Mouse (Mus musculus) heart, embryonic 13.5 days (tissue): ENCODE data around the gene G3bp2. TPM values are rescaled to one million over a fixed set of nuclear protein-coding genes. Genes with fewer than 3 reads are reported as not detected.

ENCODE experiments used
- ATAC-seq: fragments of 200-750 bp; cut with Nextera tagmentation; 2 replicates; pipeline ENCODE4 v1.8.0; 2017; ENCODE audit warnings: moderate TSS enrichment; ENCODE audit not compliant: insufficient number of reproducible peaks, low FRiP score, low TSS enrichment; ENCODE audit errors: extremely low read depth
- H3K27ac ChIP-seq: fragments of 300-500 bp; sonication (generic); replicated peaks from 2 replicates; pipeline ENCODE4 v1.5.1; 2015; ENCODE audit warnings: moderate library complexity, mild to moderate bottlenecking, inconsistent platforms
- H3K27me3 ChIP-seq: fragments of 300-500 bp; sonication (generic); replicated peaks from 2 replicates; pipeline ENCODE4 v1.6.1; 2015; ENCODE audit warnings: mild to moderate bottlenecking, inconsistent platforms
- H3K36me3 ChIP-seq: fragments of 300-500 bp; sonication (generic); 2 replicates; pipeline ENCODE4 v1.6.1; 2015; ENCODE audit warnings: mild to moderate bottlenecking, inconsistent platforms
- H3K4me1 ChIP-seq: fragments of 300-500 bp; sonication (generic); 2 replicates; pipeline ENCODE4 v1.6.1; 2015; ENCODE audit warnings: inconsistent platforms
- H3K4me2 ChIP-seq: fragments of 300-500 bp; sonication (generic); 2 replicates; pipeline ENCODE4 v1.6.1; 2015; ENCODE audit warnings: inconsistent platforms, mild to moderate bottlenecking, moderate library complexity
- H3K4me3 ChIP-seq: fragments of 300-500 bp; sonication (generic); 2 replicates; pipeline ENCODE4 v1.5.1; 2015; ENCODE audit warnings: moderate library complexity, mild to moderate bottlenecking, inconsistent platforms
- H3K9ac ChIP-seq: fragments of 300-500 bp; sonication (generic); 2 replicates; pipeline ENCODE4 v1.6.1; 2015; ENCODE audit warnings: inconsistent platforms, mild to moderate bottlenecking, moderate library complexity
- H3K9me3 ChIP-seq: fragments of 300-500 bp; sonication (generic); 2 replicates; pipeline ENCODE4 v1.6.1; 2016; ENCODE audit warnings: inconsistent platforms
- WGBS: fragments of 180-500 bp; shearing (Covaris S2); methylation state at CpG from one replicate; pipeline ENCODE4 v1.1.7; 2015; ENCODE audit warnings: mixed read lengths; 5-methylcytosine and 5-hydroxymethylcytosine counted together
- polyA plus RNA-seq: library from polyadenylated mRNA; unstranded; fragments of >200 nt; fragmentation: Nextera tagmentation; extraction: Ambion mirVana; gene quantifications from 2 replicates; pipeline ENCODE4 v1.2.1, GENCODE M21; 2015

Gene G3bp2
- polyA plus RNA-seq, 1 experiment from 2014 or later, result 132 TPM

GRCm38 (mm10) chr5:92101601-92102000 is 18.1 kb upstream of the G3bp2 start:
- H3K4me2 ChIP-seq, result no peak overlapping the region
- ATAC-seq, result no peak
- peaks cover 28% of the 10 kb centered on the region for H3K4me1 ChIP-seq
- H3K9ac ChIP-seq, result no peak overlapping the region
- no peaks in the 10 kb centered on the region for H3K36me3 ChIP-seq
- H3K27ac ChIP-seq, result no peak overlapping the region
- H3K4me3 ChIP-seq, result no peak overlapping the region
- no peaks in the 10 kb centered on the region for H3K9me3 ChIP-seq
- H3K27me3 ChIP-seq, result no peaks in the 10 kb centered on the region
- WGBS, result 72% methylated on average over 8 of the region's 8 CpGs

GRCm38 (mm10) chr5:92098351-92099109 is 15.0 kb upstream of the G3bp2 start:
- no peak overlapping the region for H3K9ac ChIP-seq
- no peak overlapping the region for H3K4me2 ChIP-seq
- no peaks in the 10 kb centered on the region for H3K27me3 ChIP-seq
- peaks cover 18% of the 10 kb centered on the region for H3K4me1 ChIP-seq
- no peak overlapping the region for H3K27ac ChIP-seq
- no peak overlapping the region for H3K4me3 ChIP-seq
- no peaks in the 10 kb centered on the region for H3K9me3 ChIP-seq
- WGBS, result 66% methylated on average over 13 of the region's 13 CpGs
- no peaks in the 10 kb centered on the region for H3K36me3 ChIP-seq
- no peak for ATAC-seq

- Histone ChIP-seq H3K36me3 (no peaks in the 10 kb centered on the region), H3K27ac (no peak overlapping the region), H3K9me3 (no peaks in the 10 kb centered on the region), H3K4me3 (no peak overlapping the region), H3K9ac (no peak overlapping the region), H3K4me1 (peaks cover 10% of the 10 kb centered on the region), H3K27me3 (no peaks in the 10 kb centered on the region), H3K4me2 (no peak overlapping the region)
- no peak for ATAC-seq
- WGBS, result 90% methylated on average over 4 of the region's 4 CpGs
Observed at GRCm38 (mm10) chr5:92097779-92098178, 14.3 kb upstream of the G3bp2 start.

- peaks cover 3% of the 10 kb centered on the region; the same call in 1 of the 2 replicates for H3K4me1 ChIP-seq
- no peak overlapping the region for H3K9ac ChIP-seq
- no peaks in the 10 kb centered on the region for H3K36me3 ChIP-seq
- no peak overlapping the region for H3K4me2 ChIP-seq
- ATAC-seq, result no peak
- no peak overlapping the region for H3K27ac ChIP-seq
- 80% methylated on average over 6 of the region's 6 CpGs for WGBS
- H3K9me3 ChIP-seq, result no peaks in the 10 kb centered on the region
- H3K4me3 ChIP-seq, result no peak overlapping the region
- H3K27me3 ChIP-seq, result no peaks in the 10 kb centered on the region
Observed at GRCm38 (mm10) chr5:92096786-92097185, 13.3 kb upstream of the G3bp2 start.

GRCm38 (mm10) chr5:92094062-92094415 is 10.5 kb upstream of the G3bp2 start:
- no peak overlapping the region for H3K9ac ChIP-seq
- H3K4me1 ChIP-seq, result no peaks in the 10 kb centered on the region
- H3K4me3 ChIP-seq, result no peak overlapping the region
- no peak overlapping the region for H3K27ac ChIP-seq
- H3K36me3 ChIP-seq, result no peaks in the 10 kb centered on the region
- H3K9me3 ChIP-seq, result no peaks in the 10 kb centered on the region
- H3K4me2 ChIP-seq, result no peak overlapping the region
- WGBS, result 78% methylated on average over 3 of the region's 3 CpGs
- H3K27me3 ChIP-seq, result no peaks in the 10 kb centered on the region
- ATAC-seq, result no peak

GRCm38 (mm10) chr5:92093263-92094061 is 9.9 kb upstream of the G3bp2 start:
- ATAC-seq, result no peak
- 68% methylated on average over 15 of the region's 15 CpGs for WGBS
- no peaks in the 10 kb centered on the region for H3K36me3 ChIP-seq
- H3K9me3 ChIP-seq, result no peaks in the 10 kb centered on the region
- no peak overlapping the region for H3K9ac ChIP-seq
- H3K4me1 ChIP-seq, result no peaks in the 10 kb centered on the region
- H3K27me3 ChIP-seq, result no peaks in the 10 kb centered on the region
- no peak overlapping the region for H3K4me3 ChIP-seq
- no peak overlapping the region for H3K4me2 ChIP-seq
- no peak overlapping the region for H3K27ac ChIP-seq

- WGBS, result 82% methylated on average over 4 of the region's 4 CpGs
- Histone ChIP-seq H3K27ac (no peak overlapping the region), H3K9ac (no peak overlapping the region), H3K4me1 (peaks cover 5% of the 10 kb centered on the region; the same call in 1 of the 2 replicates), H3K27me3 (no peaks in the 10 kb centered on the region), H3K4me3 (no peak overlapping the region), H3K4me2 (no peak overlapping the region), H3K9me3 (no peaks in the 10 kb centered on the region; the same call in 1 of the 2 replicates), H3K36me3 (no peaks in the 10 kb centered on the region)
- ATAC-seq, result no peak
Observed at GRCm38 (mm10) chr5:92087469-92087868, 4.0 kb upstream of the G3bp2 start.

GRCm38 (mm10) chr5:92085821-92086550 is 2.5 kb upstream of the G3bp2 start:
- H3K4me1 ChIP-seq, result peaks cover 20% of the 10 kb centered on the region
- H3K9ac ChIP-seq, result no peak overlapping the region
- H3K4me3 ChIP-seq, result no peak overlapping the region
- no peaks in the 10 kb centered on the region for H3K36me3 ChIP-seq
- WGBS, result 78% methylated on average over 7 of the region's 7 CpGs
- ATAC-seq, result no peak
- no peaks in the 10 kb centered on the region; the same call in 1 of the 2 replicates for H3K9me3 ChIP-seq
- no peaks in the 10 kb centered on the region for H3K27me3 ChIP-seq
- H3K27ac ChIP-seq, result no peak overlapping the region
- no peak overlapping the region for H3K4me2 ChIP-seq

GRCm38 (mm10) chr5:92085246-92085645 is 1.7 kb upstream of the G3bp2 start:
- Histone ChIP-seq H3K9ac (no peak overlapping the region), H3K4me2 (no peak overlapping the region), H3K36me3 (no peaks in the 10 kb centered on the region), H3K4me3 (no peak overlapping the region), H3K27me3 (no peaks in the 10 kb centered on the region), H3K27ac (no peak overlapping the region), H3K4me1 (peaks cover 27% of the 10 kb centered on the region), H3K9me3 (no peaks in the 10 kb centered on the region; the same call in 1 of the 2 replicates)
- no peak for ATAC-seq
- 55% methylated on average over 4 of the region's 4 CpGs for WGBS

GRCm38 (mm10) chr5:92082821-92083401 is 608 bp downstream of the G3bp2 start:
- peak; percentile 48 for ATAC-seq
- no peaks in the 10 kb centered on the region for H3K27me3 ChIP-seq
- no peaks in the 10 kb centered on the region for H3K36me3 ChIP-seq
- H3K4me3 ChIP-seq, result peak overlapping the region; percentile 99
- H3K9ac ChIP-seq, result peak overlapping the region; percentile 97
- H3K27ac ChIP-seq, result peak overlapping the region; percentile 99
- no peaks in the 10 kb centered on the region; the same call in 1 of the 2 replicates for H3K9me3 ChIP-seq
- under 1% methylated on average over 55 of the region's 55 CpGs for WGBS
- H3K4me1 ChIP-seq, result peaks cover 44% of the 10 kb centered on the region
- peak overlapping the region; percentile 84 for H3K4me2 ChIP-seq

- H3K27ac ChIP-seq, result 0 out of 2 replicates have a peak overlapping the region, but pooled peaks have one; percentile 99
- no peaks in the 10 kb centered on the region for H3K36me3 ChIP-seq
- H3K9ac ChIP-seq, result peak overlapping the region; percentile 97
- peak overlapping the region; percentile 84 for H3K4me2 ChIP-seq
- peak overlapping the region; percentile 99 for H3K4me3 ChIP-seq
- peaks cover 46% of the 10 kb centered on the region for H3K4me1 ChIP-seq
- 56% methylated on average over 3 of the region's 3 CpGs for WGBS
- H3K9me3 ChIP-seq, result no peaks in the 10 kb centered on the region
- no peak for ATAC-seq
- no peaks in the 10 kb centered on the region for H3K27me3 ChIP-seq
Observed at GRCm38 (mm10) chr5:92081326-92081725, 2.2 kb downstream of the G3bp2 start.
